Mouse (Mus musculus) ES-E14 (cell line): ENCODE data around the gene Prss45. TPM values are rescaled to one million over a fixed set of nuclear protein-coding genes. Genes with fewer than 3 reads are reported as not detected.

Source experiments
- DNase-seq: peaks from one replicate; pipeline ENCODE4 v3.0.0-alpha.2; 2013; ENCODE audit warnings: low read depth, low spot score
- H3K27ac ChIP-seq: 2 replicates; pipeline ENCODE4 v1.5.1; 2012; ENCODE audit warnings: low read depth, mild to moderate bottlenecking, low read length, moderate library complexity, mixed read lengths; ENCODE audit not compliant: poor library complexity, insufficient read depth, severe bottlenecking
- H3K36me3 ChIP-seq: 2 replicates; pipeline ENCODE4 v1.6.1; 2012; ENCODE audit warnings: mild to moderate bottlenecking, low read length, moderate library complexity, mixed read lengths; ENCODE audit not compliant: control insufficient read depth, poor library complexity, insufficient read depth, severe bottlenecking
- H3K4me1 ChIP-seq, 2 experiments: fragments of 150-350 bp in 1 of 2; sonication (generic) in 1 of 2; 2 replicates each; pipeline ENCODE4 v1.6.1; 2012; ENCODE audit warnings: low read length in 2 of 2, mild to moderate bottlenecking in 1 of 2, mixed read lengths in 1 of 2; ENCODE audit not compliant: control insufficient read depth in 2 of 2, insufficient read depth in 2 of 2, poor library complexity in 1 of 2
- H3K4me3 ChIP-seq, 2 experiments: fragments of 150-350 bp in 1 of 2; sonication (generic) in 1 of 2; 2 replicates each; pipeline ENCODE4 v1.5.1; 2012; ENCODE audit warnings: low read length in 2 of 2, low read depth in 1 of 2, mild to moderate bottlenecking in 1 of 2, mixed read lengths in 1 of 2; ENCODE audit not compliant: insufficient read depth in 1 of 2, poor library complexity in 1 of 2, severe bottlenecking in 1 of 2
- H3K9ac ChIP-seq: 2 replicates; pipeline ENCODE4 v1.6.1; 2012; ENCODE audit warnings: low read depth, mild to moderate bottlenecking, low read length, mixed read lengths; ENCODE audit not compliant: poor library complexity, insufficient read depth, severe bottlenecking
- H3K9me3 ChIP-seq: fragments of 150-350 bp; sonication (generic); 2 replicates; pipeline ENCODE4 v1.6.1; 2012; ENCODE audit warnings: low read depth, mild to moderate bottlenecking, low read length; ENCODE audit not compliant: control insufficient read depth, insufficient read depth
- CHD2 ChIP-seq: IDR thresholded peaks from 2 replicates; pipeline ENCODE4 v1.6.1; 2014; ENCODE audit warnings: mild to moderate bottlenecking, low read depth, low read length, inconsistent platforms
- HCFC1 ChIP-seq: IDR thresholded peaks from 2 replicates; pipeline ENCODE4 v1.6.1; 2012; ENCODE audit warnings: low read length, inconsistent platforms, borderline replicate concordance; ENCODE audit not compliant: insufficient read depth
- MAFK ChIP-seq: IDR thresholded peaks from 2 replicates; pipeline ENCODE4 v1.6.1; 2014; ENCODE audit warnings: mild to moderate bottlenecking, low read depth, low read length, inconsistent platforms; ENCODE audit not compliant: insufficient read depth
- ZC3H11A ChIP-seq: IDR thresholded peaks from 2 replicates; pipeline ENCODE4 v1.6.1; 2012; ENCODE audit warnings: low read depth, mild to moderate bottlenecking, inconsistent platforms, low read length, borderline replicate concordance
- ZNF384 ChIP-seq: IDR thresholded peaks from 2 replicates; pipeline ENCODE4 v1.6.1; 2012; ENCODE audit warnings: low read depth, low read length, inconsistent platforms
- in situ Hi-C, 2 experiments: fragments of 600-800 bp; cut with MboI; formaldehyde crosslinking; loops; one replicate each; pipeline ENCODE4 v1.15.1; 2025; ENCODE audit warnings: low sequenced_read_pairs in 2 of 2, inconsistent platforms in 1 of 2; ENCODE audit not compliant: unreplicated experiment in 2 of 2
- total RNA-seq: library from RNA; depleted of rRNA; stranded (reverse); fragments of 300-350 nt; gene quantifications from 2 replicates; pipeline ENCODE4 v1.2.3, GENCODE M21; 2012

Gene Prss45
- total RNA-seq, 1 experiment: 0.54 TPM

DNA sequence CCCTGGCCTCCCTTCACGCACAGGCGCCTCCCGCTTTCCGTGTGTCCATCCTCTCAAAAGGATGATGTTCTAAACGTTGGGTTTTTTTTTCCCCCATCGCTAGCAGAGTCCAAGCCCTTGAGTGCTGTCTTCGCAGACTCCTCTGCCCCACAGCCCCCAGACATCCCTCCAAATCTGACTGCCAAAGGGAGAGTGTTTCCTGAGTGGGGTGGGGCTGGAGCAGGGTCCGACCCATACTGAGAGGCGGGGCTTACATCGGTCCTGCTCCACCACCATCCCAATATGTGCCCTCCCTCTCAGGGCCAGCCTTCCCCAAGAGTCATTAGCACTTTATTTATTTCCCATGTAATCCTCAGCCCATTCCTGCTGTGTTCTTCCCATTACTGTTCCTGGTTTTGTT, 573 bp downstream of the Prss45 start:
- Histone ChIP-seq H3K4me1 (peaks cover 2 to 11% of the 10 kb centered on the region in 2 experiments; a peak in 2 of 4 replicates), H3K27ac (no peak overlapping the region), H3K9me3 (no peaks in the 10 kb centered on the region), H3K4me3 (peak overlapping the region; percentile 43 to 53), H3K9ac (peak overlapping the region; percentile 24), H3K36me3 (no peaks in the 10 kb centered on the region)
- in situ Hi-C loops: no loop called here
- TF ChIP-seq ZNF384 (peak; percentile 59; the same call in 1 of the 2 replicates), CHD2 (no peak)
- DNase-seq: no peak

DNA sequence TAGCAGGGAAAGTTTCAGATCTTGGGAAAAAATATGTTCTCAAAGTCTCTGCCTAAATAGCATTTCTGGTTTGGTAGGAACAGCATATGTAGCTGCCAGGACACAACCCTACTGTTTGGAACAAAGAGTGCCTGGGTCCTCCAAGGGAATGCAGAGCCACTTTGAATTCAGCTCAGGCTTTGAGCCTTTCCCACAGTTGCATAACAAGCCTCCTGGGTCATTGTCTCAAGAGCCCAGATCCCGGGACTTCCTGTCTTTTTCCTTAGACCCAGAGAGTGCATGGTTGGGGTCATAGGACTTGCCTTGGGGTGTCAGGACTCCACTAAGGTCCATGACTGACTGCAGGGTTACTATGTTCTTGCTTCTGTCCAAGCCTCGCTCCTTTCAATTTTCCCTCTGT, 1.7 kb downstream of the Prss45 start:
- no peak for TF ChIP-seq MAFK
- no peak for TF ChIP-seq ZNF384
- TF ChIP-seq ZC3H11A: no peak
- no peak for TF ChIP-seq CHD2
- no peak for TF ChIP-seq HCFC1
- DNase-seq: no peak
- H3K9ac ChIP-seq: no peak overlapping the region
- in situ Hi-C loops: no loop called here
- H3K27ac ChIP-seq: no peak overlapping the region
- H3K4me1 ChIP-seq: peaks cover 2 to 11% of the 10 kb centered on the region in 2 experiments; a peak in 2 of 4 replicates
- no peak overlapping the region for H3K4me3 ChIP-seq
- no peaks in the 10 kb centered on the region for H3K9me3 ChIP-seq
- H3K36me3 ChIP-seq: no peaks in the 10 kb centered on the region

DNA sequence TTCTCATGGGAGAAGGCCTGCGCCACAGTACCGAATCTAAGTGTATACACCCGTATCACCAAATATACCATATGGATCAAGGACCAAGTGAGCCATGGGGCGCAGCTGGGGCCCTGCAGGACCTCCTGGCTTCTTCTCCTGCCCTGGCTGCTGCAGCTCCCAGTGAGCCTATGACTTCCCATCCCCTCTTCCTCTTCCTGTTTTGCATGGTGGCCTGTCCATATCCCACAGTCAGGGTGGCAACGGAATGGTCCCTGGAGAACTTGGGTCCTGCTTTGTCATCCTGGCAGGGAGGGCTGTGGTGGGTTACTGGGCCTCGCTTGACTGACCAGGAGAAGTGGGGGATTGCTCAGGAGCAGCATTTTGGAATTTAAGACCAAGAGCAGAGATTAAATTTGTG, 6.5 kb downstream of the Prss45 start:
- DNase-seq: no peak
- H3K4me1 ChIP-seq: no peaks in the 10 kb centered on the region; a peak in 1 of 4 replicates
- H3K9ac ChIP-seq: no peak overlapping the region
- no peaks in the 10 kb centered on the region for H3K9me3 ChIP-seq
- H3K27ac ChIP-seq: no peak overlapping the region
- TF ChIP-seq ZNF384 (no peak), ZC3H11A (no peak), MAFK (no peak), CHD2 (no peak), HCFC1 (no peak)
- H3K4me3 ChIP-seq: no peak overlapping the region
- in situ Hi-C loops: no loop called here
- H3K36me3 ChIP-seq: no peaks in the 10 kb centered on the region

DNA sequence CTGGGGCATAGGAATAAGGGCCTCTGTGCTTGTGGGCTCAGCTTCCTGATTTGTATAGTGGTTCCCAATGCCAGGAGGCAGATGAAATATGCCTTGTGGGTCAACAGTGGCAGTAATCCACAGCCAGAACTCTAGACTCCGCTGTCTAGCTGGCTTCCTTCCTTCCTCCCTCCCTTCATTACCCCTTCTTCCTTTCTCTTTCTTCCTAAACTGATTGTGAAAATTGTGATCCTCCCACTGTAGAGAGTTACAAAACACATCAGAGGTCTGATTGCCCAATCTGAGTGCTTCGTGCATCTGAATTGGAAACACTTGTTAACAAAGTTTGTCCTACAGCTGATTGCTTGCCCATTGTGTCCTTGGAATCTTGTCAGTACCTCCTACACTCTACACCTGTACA, 7.0 kb downstream of the Prss45 start:
- no peak for DNase-seq
- Histone ChIP-seq H3K4me1 (no peaks in the 10 kb centered on the region; a peak in 1 of 4 replicates), H3K36me3 (no peaks in the 10 kb centered on the region), H3K4me3 (no peak overlapping the region), H3K9me3 (no peaks in the 10 kb centered on the region), H3K27ac (no peak overlapping the region), H3K9ac (no peak overlapping the region)
- in situ Hi-C loops: no loop called here
- no peak for TF ChIP-seq CHD2
- TF ChIP-seq MAFK: no peak
- TF ChIP-seq ZC3H11A: no peak
- no peak for TF ChIP-seq ZNF384
- no peak for TF ChIP-seq HCFC1

DNA sequence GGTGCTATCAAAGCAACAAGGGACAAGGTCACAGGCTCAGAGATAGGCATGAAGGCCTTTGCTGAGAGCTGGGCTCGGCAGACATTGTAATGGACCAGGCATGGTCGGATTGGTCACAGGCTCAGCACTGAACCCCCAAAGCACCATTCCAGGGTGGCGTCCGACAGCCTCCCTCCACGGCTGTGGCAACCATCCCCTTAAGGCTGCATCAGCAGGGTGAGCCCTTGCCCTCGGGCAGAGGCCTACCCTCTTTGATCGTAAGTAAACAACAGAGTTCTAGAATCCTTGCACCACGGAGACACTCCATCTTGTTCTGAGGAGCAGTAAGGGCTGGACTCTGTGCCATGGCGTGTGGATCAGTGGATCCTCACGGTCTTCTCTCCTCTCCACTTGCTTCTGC, 9.8 kb downstream of the Prss45 start, which contains the start of gene Prss46:
Gene Prss46, plus strand, starts transcription at position 301 of the 400 bp plus-strand sequence.
- in situ Hi-C loops: no loop called here
- no peaks in the 10 kb centered on the region for H3K9me3 ChIP-seq
- H3K36me3 ChIP-seq: no peaks in the 10 kb centered on the region
- H3K4me1 ChIP-seq: no peaks in the 10 kb centered on the region
- TF ChIP-seq CHD2: no peak
- TF ChIP-seq ZNF384: no peak
- TF ChIP-seq MAFK: no peak
- no peak for TF ChIP-seq ZC3H11A
- TF ChIP-seq HCFC1: no peak
- no peak within 1 kb of the TSS for H3K4me3 ChIP-seq
- no peak within 1 kb of the TSS for H3K9ac ChIP-seq
- no peak within 1 kb of the TSS for H3K27ac ChIP-seq
- no peak for DNase-seq
